Mouse (Mus musculus) MEL (cell line): ENCODE results near the gene Zfp638.

Experiments
- CTCF ChIP-seq, 3 experiments: IDR thresholded peaks in 2 of 3; conservative IDR thresholded peaks in 1 of 3; 2 replicates each; pipeline ENCODE4 v1.5.1; 2011 to 2012; ENCODE audit warnings: low read length in 3 of 3, low read depth in 2 of 3, mild to moderate bottlenecking in 2 of 3, improper control_type of control experiment in 1 of 3, inconsistent platforms in 1 of 3, mixed read lengths in 1 of 3, moderate library complexity in 1 of 3; ENCODE audit not compliant: control insufficient read depth in 1 of 3, insufficient read depth in 1 of 3, poor library complexity in 1 of 3, severe bottlenecking in 1 of 3
- ELF1 ChIP-seq: IDR thresholded peaks from 2 replicates; pipeline ENCODE4 v1.6.1; 2014; ENCODE audit warnings: low read depth, mild to moderate bottlenecking, inconsistent platforms, low read length, improper control_type of control experiment, moderate library complexity
- GABPA ChIP-seq: IDR thresholded peaks from 2 replicates; pipeline ENCODE4 v1.6.1; 2012; ENCODE audit warnings: low read depth, mild to moderate bottlenecking, inconsistent platforms, low read length, improper control_type of control experiment, moderate library complexity
- GATA1 ChIP-seq: IDR thresholded peaks from 2 replicates; pipeline ENCODE4 v1.6.1; 2011; ENCODE audit warnings: low read depth, low read length, improper control_type of control experiment
- KAT2A ChIP-seq: conservative IDR thresholded peaks from 2 replicates; pipeline ENCODE4 v1.6.1; 2012; ENCODE audit warnings: low read depth, low read length, improper control_type of control experiment, inconsistent platforms
- POLR2AphosphoS2 ChIP-seq: IDR thresholded peaks from 2 replicates; pipeline ENCODE4 v1.6.1; 2011; ENCODE audit warnings: low read length, improper control_type of control experiment
- RCOR1 ChIP-seq: IDR thresholded peaks from 2 replicates; pipeline ENCODE4 v1.6.1; 2012; ENCODE audit warnings: low read depth, mild to moderate bottlenecking, inconsistent platforms, low read length, improper control_type of control experiment
- TCF12 ChIP-seq: IDR thresholded peaks from 2 replicates; pipeline ENCODE4 v1.6.1; 2014; ENCODE audit warnings: low read depth, mild to moderate bottlenecking, inconsistent platforms, low read length, improper control_type of control experiment, moderate library complexity
- USF1 ChIP-seq: IDR thresholded peaks from 2 replicates; pipeline ENCODE4 v1.6.1; 2014; ENCODE audit warnings: low read depth, mild to moderate bottlenecking, inconsistent platforms, low read length, improper control_type of control experiment, moderate library complexity

DNA sequence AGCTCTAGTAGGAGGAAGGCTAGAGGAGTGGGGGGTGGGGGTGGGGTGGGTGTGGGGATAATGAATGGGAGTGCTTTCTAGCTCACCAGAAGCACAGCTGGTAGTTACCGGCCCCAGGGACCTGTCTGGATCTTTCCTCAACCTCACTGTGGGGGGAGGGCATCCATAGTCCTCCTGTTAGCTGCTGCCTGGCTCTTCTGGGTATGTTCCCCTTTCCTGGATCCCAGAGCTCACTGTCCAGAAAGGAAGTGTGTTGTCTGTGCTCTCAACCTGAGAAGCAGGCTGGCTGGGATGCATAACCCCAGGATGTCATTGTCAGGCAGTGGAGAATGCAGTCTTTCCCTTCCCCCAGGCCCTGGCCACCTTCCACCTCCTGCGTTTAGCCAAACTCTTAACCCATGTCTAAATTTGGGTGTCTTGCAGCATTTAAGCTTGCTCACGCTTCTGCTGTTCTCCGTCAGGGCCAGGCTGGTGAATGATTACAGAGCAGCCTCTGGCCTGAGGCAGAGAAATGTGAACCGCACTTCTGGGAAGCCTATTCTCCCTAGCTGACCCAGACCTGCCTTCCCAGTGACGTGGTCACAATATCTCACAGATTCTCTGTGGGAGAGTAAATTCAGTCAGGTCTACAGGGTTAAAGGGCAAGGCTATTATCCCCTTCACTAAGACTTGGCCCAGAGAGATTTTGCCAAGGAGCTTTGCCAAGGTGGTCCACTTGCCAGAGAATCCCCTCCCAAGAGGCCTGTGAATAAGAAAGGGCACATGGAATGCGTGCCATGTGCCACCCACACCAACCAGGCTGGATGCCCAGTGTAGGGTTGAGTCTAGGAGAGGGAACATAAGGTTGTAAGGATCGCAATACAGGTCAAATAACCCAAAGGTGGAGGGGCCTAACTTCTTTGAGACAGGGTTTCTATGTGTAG is 143.7 kb downstream of the Zfp638 start:
- TF ChIP-seq RCOR1 = no peak
- no peak for TF ChIP-seq GABPA
- no peak for TF ChIP-seq GATA1
- TF ChIP-seq USF1 = no peak
- TF ChIP-seq KAT2A = no peak
- no peak for TF ChIP-seq CTCF (IDR thresholded peaks at IDR 0.05 in 2 of 3, conservative IDR thresholded peaks at IDR 0.05 in 1 of 3; ENCODE audit: control insufficient read depth in 1 of 3, insufficient read depth in 1 of 3, low read depth in 2 of 3, low read length in 3 of 3, poor library complexity in 1 of 3, severe bottlenecking in 1 of 3)
- TF ChIP-seq ELF1 = no peak
- TF ChIP-seq POLR2AphosphoS2 = no peak
- no peak for TF ChIP-seq TCF12
